Mouse (Mus musculus) hindlimb bud, embryonic 11.5 days (tissue): ENCODE data around the gene Tbx2.
A peak's percentile ranks its signal among the peaks of the same experiment; 100 is the strongest.

Source experiments
- DNase-seq: peaks from one replicate; pipeline ENCODE4 v3.0.0-alpha.2; 2012; ENCODE audit warnings: low read depth, low spot score; ENCODE audit errors: extremely low spot score

Gene Tbx2

DNA sequence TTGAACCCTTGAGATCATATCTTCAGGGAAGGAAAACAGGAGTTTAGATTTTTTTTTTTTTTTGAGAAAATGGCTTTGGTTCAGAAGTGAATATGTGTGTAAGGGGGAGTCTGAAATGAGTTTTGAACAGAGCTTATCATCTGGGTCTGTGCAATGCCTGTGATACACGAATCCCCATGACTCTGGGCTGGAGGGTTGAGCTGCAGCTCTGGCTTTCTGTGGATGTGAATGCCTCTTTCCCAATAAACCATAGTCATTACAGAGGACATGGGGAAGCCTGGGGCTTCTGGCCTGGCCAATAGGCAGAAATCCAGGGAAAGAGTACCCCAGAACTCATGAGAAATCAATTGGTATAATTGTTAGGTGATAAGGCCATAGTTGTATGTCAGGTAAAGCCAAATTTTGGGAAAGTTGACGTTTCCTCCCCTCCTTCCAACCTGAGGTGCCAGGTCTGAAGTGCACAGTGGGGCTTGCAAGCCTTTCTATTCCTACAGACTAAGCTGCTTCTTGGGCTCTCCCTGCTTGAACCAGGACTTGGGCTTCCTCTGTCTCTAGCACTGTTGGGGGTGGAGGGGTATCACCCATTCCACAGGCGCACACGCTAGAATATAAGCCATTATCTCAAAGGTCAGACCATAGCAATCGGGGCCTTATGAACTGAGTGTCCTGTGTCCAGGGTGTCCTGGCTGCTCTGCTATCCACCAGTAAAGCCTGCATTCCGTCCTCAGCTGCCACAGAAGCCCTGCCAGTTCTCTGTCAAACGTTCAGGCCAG, 7.1 kb downstream of the Tbx2 start:
- DNase-seq: no peak

GRCm38 (mm10) chr11:85840031-85840802, 7.9 kb downstream of the Tbx2 start:
- no peak for DNase-seq

DNA sequence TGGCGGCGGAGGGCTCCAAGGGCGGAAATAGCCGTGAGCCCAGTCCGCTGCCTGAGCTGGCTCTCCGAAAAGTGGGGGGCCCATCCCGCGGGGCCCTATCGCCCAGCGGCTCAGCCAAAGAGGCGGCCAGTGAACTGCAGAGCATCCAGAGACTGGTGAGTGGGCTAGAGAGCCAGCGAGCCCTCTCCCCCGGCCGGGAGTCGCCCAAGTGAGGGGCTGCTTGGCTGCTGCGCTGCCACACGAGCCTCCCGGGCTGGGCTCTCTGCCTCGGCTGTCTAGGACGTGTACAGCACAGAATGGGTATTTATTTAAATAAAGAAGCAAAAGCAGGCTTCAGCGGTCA, 8.4 kb downstream of the Tbx2 start:
- DNase-seq: no peak

DNA sequence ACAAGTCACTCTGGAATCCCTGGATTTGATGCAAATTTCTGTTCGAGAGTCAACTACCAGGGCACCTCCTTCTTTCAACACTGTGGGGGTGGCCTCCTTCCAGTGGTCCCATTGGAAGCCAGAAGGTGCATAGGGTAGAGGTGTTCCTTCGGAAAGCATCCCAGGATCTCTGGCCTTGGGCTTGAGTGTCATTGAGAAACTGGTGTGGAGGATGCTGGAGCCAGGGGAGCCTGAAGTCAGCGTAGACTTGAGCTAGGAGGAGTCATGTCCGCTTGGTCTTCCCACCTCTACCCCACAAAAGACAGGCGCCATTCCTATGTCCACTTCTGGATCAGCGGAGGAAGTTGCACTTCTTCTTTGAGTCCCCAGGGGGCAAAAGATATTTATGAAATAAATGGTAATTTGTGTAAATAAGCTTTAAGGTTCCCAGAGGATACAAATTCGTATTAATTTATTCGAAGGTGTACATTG, 8.9 kb downstream of the Tbx2 start:
- DNase-seq: no peak

DNA sequence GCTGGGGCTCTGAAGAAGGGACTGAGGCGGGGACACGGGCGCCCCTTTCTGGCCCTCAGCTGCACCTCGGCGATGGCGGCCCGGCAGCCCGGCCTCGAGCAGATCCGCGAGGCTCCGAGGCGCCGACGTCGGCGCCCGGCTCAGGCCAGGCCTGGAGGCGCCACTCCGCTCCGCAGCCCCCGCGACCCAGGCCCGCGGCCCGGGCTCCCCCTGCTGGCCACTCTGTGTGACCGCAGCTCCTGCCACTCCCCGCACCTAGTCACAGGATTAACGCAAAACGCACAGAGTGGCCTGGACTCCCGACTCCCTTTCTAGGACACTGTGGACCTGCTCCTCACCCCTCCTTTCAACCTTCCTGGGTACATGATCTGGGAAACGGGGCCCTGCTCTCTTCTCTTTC, 9.6 kb downstream of the Tbx2 start:
- DNase-seq: no peak

DNA sequence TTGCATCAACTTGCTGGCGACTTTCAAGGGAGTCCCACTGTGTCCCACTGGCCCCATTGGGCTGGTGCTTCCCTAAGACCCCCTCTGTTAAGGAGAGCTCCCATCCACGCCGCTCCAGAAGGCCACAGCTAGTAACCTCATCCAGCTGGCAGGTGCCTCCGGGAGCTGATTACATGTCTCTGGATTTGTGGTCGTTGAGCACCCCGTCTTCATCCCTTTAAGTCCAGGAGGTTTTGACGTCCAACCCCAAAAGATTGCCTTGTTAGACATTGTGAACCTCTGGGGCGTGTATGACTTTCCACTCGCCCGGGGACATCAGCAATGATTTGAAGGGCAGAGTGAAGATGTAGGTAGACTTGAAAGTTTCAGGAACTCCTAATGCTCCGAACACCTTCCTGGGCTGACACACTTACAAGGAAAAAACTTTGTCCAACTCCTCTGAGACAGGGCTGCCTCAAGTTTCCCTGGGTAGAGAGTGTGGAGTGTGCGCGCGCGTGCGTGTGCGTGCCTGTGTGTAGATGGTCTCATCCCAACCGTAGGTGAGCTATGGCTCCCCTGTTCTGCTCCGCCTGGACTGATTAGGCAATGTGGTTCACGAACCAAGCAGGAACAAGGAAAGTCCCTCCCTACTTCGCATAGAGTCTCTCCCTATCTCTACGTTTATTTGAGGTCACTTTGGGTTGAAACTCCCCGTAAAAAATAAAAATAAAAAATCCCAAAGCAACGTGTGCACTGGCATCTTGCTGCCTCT, 10.4 kb downstream of the Tbx2 start:
- no peak for DNase-seq

GRCm38 (mm10) chr11:85843347-85843692, 11.0 kb downstream of the Tbx2 start:
- DNase-seq: no peak

DNA sequence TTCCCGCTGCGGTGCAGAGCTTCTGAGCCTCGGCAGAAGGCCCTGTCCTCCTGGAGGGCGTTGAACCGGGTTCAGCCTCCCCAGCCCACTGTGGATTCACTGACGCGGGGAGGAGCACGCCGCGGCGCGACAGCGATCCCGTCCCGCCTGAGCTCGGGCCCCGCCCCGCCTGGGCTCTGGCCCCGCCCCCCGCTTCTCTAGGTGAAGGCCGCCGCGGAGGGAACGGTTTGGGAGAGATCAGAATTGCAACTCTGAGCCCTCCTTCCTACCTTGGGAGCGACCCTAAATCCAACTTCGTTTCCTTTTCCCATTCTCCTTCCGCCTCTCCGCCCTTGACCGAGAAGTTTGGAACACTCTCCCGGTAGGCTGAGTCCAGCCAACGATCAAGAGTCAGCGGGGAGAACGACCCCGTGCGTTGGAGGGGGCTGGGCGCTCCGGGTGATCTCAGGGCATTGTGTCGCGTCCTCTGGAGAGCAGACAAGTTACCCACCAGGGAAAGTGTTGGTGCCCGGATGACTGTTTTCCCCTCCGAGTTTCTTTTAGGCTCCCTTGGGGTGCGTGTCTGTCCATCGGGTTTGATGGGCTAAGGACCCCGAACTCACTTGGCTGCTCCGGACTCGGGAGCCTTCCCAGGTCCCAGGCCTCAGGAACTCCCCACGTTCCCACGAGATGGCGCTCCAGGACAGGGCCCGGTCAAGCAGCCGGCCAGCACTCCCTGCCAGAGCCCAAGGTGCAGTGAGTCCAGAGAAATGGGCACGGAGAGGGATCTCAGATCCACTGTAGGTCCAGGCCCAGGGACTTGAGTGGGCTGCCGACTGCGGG, 12.0 kb downstream of the Tbx2 start:
- DNase-seq: no peak

DNA sequence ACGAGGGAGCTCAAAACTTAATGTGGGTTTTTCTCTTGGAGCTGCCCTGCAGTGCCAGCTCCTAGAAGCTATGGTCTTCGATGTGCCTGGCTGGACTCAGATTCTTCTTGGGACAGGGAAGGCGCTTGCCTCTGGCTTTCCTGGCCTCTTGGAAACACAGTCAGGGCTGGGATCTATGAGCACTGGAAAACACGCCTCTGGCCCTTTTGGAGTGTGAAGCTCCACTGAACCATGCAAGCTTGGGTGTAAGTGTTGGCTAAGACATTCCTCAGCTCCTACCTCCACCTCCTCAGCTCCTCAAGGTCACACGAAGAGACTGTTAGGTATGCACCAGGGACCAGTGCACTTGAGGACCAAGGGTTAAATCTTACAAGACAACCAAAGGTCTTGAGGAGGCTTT, 12.6 kb downstream of the Tbx2 start:
- no peak for DNase-seq

GRCm38 (mm10) chr11:85845921-85846320, 13.6 kb downstream of the Tbx2 start:
- DNase-seq: no peak

GRCm38 (mm10) chr11:85846509-85846908, 14.2 kb downstream of the Tbx2 start:
- no peak for DNase-seq

DNA sequence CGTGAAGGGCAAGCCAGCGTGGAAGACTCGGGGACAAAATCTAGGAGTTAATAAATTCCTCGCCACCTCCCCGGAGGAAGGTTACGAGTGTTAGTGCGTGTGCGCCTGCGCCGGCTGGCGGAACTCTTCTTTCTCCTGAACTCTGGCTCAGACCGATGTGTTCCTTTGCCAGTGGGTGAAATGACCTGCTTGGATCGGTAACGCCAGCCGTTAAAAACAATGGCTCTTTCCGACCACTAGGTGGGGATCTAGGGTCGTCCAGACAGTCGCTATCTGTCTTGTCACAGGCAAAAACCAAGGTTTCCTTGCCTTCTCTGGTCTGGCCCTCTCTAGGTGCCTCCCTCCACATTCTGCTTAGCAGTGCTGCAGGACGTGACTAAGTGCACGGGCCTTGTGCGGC, 16.7 kb downstream of the Tbx2 start:
- DNase-seq: no peak

- DNase-seq: no peak
Observed at GRCm38 (mm10) chr11:85850233-85850632, 17.9 kb downstream of the Tbx2 start, which contains the start of gene Gm11444. Gm11444 (minus strand) TSS chr11:85850333.

GRCm38 (mm10) chr11:85850758-85851157, 18.4 kb downstream of the Tbx2 start:
- no peak for DNase-seq

GRCm38 (mm10) chr11:85857997-85858698, 25.8 kb downstream of the Tbx2 start:
- DNase-seq: no peak

DNA sequence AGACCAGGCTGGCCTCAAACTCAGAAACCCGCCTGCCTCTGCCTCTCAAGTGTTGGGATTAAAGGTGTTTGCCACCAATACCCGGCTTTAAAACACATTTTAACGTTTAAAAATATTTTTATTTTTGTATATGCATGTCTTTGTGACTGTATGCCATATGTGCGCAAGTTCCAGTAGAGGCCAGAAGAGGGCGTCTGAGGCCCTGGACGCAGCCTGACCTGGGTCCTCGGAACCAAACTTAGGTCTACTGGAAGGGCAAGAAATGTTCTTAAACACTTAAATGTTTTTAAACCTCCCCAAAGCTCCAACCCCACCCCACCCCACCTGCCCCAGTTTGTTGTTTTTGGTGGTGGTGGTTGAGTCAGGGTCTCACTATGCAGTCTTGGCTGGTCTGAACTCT, 32.0 kb downstream of the Tbx2 start:
- no peak for DNase-seq

GRCm38 (mm10) chr11:85876059-85876788, 43.9 kb downstream of the Tbx2 start:
- DNase-seq: peak; percentile 97

DNA sequence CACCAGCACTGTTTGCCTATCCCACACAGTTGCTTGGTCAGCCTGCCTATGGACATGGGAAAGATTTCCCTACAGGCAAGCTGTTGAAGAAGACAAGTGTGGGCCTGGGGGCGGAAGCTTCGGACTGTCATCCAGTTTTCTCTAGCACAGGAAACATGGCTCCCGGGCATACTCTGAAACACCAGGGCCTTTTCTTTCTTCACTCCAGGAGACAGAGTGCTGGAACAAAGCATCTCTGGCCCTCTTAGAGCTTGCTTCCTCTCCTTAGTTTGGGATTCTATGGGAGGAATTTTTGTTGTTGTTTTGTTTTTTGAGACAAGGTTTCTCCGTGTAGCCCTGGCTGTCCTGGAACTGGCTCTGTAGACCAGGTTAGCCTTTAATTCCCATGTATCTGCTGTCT, 52.1 kb downstream of the Tbx2 start:
- no peak for DNase-seq

DNA sequence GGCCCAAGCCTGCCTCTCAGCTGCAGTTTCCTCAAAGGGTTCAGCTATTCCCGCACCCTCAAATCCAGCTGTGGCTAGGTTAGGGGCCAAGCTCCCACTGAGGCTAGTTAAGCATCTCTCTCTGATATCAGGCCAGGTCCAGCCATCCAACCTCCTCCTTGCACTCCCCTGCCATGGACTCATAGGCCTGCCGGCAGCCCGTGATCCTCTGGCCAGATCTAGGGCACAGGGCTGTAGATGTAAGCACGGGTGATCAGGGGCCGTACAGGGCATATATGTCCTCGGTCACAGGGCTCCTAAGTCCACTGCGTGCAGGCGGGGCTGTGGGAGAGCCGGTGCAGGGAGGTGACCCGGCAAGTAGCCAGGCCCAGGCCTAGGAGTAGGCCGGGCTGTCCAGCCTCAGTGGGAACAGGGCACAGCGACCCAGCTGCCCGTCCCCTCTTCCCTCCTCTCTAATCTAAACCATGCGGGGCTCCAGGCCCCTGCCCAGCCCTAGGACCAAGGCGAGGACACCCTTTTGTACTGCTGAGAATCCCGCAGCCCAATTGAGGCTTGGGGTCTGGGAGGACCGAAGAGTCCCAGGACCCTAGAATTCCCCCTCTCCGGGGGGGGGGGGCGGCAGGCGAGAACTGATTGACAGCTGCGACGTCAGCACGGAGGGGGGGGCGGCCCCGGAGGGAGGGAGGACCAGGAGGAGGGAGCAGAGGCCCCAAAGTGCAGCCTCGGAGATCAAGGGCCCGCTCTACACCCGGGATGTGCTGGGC, 53.5 kb downstream of the Tbx2 start, which contains the start of gene Tbx4:
Gene Tbx4 (plus strand): TSS at position 758 of the 764 bp plus-strand sequence.
- DNase-seq: no peak
